Mouse (Mus musculus): ENCODE measurements around the gene Magi3.
A peak's percentile ranks its signal among the peaks of the same experiment; 100 is the strongest.

Magi3 gene

GRCm38 (mm10) chr3:104020101-104020500, 200.1 kb downstream of the Magi3 start:
- DNase-seq: no peak

DNA sequence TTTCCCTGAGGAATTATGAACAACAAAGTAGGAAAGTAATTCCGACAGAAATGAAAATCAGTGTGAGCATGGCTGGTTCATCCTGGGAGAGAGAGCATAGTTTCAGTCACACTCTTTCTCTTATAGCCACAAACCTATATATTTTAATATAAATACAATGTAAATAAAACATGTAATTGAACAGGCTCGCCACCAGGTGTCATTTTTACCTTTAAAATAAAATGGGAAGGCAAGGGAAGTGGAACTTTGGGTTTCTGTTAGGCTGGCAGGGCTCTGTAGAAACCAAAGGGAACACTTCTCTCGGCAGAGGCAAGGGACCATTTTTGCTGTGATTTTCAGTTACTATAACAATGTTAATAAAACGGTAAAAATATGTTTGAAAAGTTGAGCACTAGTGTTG, 200.7 kb downstream of the Magi3 start:
- DNase-seq: no peak

- DNase-seq: no peak
These were observed 202.2 kb downstream of the Magi3 start for GRCm38 (mm10) chr3:104017931-104018330.

DNA sequence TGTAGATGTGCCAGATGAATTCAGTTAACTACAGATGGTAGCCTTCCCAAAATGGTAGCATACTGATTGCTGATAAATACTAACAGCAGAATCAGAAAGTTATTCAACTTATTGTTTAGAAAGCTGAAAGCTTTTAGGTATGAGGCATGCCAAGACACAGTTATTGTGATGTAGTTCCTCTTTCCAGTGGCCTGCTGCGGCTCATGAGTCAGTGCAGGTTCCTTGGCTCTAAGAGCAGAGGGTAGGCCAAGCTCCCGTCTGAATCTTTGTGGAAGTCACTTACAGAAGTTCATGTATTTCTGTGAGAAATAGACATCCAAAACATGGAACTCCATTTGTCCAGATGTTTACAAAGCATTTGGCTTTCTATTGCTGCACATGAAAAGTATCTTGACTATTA, 208.2 kb downstream of the Magi3 start:
- no peak for DNase-seq

GRCm38 (mm10) chr3:104009924-104010662, 210.1 kb downstream of the Magi3 start:
- no peak for DNase-seq

GRCm38 (mm10) chr3:104007479-104007878, 212.7 kb downstream of the Magi3 start:
- peak; percentile 36 for DNase-seq

DNA sequence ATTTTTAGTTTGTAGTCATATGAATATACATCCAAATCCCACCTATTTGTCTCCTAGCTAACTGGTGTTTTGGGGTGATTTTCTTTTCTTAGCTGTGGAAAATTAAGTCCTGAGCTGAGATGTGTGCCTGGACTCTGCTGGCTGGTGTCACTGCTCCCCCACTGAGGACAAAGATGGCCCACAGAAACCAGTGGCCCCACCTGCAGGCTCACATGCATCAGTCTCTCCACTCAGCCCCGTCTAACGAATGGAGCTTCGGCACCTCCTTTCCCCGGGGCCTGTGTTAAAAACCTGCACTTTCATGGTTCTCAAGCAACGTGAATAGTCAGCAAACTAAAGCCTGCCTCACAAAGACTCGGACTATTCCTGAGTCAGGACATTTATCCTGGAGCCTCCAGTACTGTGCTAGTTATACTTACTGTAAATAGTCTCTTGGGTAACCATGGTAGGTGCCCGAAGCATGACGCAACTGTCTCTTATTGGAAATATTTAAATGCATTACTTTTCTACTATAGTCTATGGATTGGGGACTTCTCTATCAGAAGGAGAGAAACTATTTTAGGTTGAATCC, 213.2 kb downstream of the Magi3 start:
- no peak for DNase-seq

DNA sequence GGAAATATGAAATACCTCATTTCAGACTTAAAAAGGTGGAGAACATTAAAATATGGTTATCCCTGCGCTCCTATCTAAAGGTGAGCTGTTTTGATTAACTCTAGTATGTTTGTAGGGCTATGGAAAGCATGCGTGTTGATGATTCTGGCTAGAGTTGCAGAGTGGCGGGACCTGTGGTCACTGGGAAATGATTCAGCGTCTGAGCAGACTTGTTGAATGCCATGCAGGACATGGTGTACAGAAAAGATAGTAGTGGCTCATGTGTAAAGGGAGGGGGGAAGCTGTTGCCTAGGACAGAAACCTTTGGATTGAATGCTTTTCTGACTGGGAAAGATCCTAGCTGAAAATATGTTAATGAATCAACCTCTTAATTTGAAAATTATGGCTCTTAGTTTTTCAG, 221.4 kb downstream of the Magi3 start:
- no peak for DNase-seq

GRCm38 (mm10) chr3:103991271-103991670, 228.9 kb downstream of the Magi3 start:
- DNase-seq: no peak

DNA sequence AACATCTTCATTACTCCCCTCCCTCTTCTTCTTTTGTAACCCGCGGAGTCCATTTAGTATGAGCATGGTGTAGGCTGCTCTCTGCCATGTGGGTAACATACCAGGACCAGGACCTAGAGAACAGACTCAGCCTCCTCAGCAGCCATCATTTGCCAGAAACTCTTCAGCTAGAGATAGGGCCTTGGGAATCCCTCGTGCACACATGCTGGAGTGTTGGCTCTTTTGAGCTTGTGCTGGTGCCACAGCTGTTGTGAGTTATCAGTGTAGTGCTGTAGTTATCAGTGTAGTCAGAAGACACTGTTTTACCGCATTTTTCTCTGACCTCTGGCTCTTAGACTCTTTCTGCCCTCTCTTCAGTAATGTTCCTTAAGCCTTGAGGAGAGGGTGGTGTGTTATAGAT, 230.8 kb downstream of the Magi3 start:
- DNase-seq: no peak

- no peak for DNase-seq
These were observed 232.2 kb downstream of the Magi3 start for GRCm38 (mm10) chr3:103987831-103988432.

- no peak for DNase-seq
These were observed 235.0 kb downstream of the Magi3 start for GRCm38 (mm10) chr3:103985194-103985593.

DNA sequence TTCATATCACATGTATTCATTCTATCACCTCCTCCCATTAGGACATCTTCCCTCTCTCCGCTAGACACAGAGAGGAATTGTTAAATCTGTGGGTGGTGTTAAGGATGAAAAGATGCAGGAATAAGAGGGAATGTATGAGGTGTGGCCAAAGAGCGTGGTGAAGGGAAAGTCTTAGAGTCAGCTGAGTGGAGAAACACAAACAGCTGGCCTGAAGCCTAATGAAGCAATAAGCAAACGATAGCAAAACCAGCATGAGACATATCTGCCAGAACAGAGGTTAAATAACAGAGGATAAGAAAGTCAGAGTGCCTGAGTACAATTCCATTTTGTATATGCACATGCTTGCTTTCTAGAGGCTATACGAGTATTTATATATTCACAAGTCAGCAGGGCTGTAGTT, 235.6 kb downstream of the Magi3 start:
- peak; percentile 4 for DNase-seq

DNA sequence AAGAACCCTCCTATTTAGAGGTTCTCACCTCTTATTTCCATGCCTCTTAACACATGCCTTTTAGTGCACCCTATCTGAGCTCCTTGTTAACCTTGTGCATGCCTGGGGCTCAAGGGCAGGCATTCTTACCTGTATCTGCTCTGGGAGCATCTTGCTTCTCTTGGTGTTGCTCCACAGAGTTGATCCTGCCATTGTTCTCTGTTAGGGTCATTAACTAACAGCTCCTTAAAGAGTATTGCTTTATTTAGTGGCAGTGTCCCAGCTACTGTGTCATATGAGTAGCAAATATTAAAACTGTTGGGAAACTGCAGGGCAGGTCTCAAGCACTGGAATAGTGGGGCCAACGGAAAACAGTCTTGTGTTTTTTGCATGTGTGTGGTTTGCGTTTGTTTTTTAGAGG, 249.0 kb downstream of the Magi3 start:
- DNase-seq: no peak

DNA sequence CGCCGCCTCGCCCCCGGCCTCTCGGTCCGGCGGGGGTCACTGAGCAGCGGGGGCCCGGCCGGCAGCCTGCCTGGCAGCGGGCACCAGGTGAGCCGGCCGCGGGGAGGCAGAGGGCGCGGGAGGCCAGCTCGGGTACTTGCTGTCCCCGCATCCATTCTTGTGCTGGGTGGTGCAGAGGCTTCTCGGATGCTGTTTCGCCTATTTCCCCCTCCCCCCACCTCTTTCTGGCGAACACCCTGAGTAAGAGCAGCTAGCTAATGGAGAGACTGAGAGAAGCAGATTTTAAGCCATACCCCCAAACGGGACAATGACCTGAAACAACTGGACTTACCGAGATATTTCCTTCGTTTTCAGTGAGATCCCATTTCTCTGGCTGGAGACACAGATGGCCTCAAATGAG, 251.5 kb downstream of the Magi3 start:
- DNase-seq: no peak

DNA sequence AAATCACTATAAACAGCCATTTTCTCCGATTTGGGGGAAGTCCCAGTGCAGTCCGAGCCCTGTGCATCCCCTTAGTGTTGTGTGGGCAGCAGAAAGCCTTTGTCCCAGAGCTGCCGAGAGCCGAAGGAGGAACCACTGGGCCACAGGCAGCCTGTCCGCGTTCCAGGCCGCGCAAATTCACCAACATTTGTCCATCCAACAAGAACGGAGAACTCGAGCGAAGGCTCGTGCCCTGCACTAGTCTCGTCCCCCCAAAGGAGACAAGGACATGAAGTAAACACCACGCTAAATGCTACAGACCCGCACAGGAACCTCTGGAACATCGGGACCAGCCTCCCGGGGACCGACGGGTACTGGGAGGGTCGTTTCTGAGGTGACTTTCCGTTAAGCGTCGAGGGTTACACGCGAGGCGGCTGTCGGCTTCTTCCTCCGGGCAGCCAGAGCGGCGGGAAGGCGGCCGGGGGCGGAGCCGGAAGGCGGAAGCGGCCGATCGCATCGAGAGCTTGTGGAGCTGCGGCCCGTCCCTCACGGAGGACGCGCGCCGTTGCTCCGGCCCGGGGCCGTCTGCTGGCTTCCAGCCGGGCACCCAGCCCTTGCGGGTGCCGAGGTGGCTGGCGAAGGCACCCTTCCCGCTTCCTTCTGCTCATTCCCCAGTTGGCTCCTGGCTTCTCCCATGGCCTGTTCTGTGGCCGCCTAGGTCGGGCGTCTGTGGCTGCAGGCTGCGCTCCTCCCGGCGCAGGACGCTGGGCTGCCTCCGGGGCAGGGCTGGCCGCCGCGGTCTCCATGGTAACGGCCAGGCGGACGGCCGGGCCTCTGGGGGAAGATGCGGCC, 252.1 kb downstream of the Magi3 start, which contains the start of gene Phtf1:
Gene Phtf1 (plus strand): TSS at position 250 of the 831 bp plus-strand sequence.
- peak; percentile 84 for DNase-seq

DNA sequence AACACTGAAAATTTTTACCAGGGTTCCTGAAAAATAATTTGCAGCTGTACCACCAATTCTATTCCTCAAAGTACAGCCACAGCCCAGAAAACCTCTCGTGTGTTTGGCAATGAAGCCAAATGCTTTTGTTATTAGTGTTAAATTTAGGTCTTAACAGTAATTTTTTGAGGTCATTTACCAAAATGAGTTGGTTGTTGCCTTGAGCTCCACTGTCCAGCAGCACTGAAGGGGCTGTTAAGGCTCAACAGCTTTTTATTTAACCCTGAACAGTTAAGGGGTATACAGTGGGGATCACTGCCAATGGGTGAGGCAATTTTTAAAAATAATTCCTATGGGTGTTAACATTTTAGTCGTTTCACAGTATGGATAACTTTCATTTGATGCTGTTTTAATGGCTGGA, 252.9 kb downstream of the Magi3 start:
- no peak for DNase-seq
